In the genomic region with DNA sequence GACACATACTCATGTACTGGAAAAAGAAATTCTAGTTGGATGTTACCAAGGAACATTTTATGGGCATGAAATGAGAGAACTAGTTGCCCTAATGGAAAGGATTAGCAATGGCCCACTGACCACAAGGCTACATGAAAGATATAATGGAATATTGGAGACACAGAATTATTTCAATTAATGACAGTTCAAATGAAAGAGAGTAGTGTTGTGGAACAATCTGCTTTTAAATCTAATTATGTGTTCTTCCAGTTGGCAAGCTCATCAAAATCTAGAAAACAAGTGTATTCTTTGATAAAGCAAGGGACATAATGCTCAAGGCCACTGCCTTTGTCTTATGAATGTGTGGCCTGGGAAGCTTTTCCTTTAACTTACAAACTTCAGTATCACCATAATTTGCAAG, we compare ENCODE assay signal across 16 mouse cellular contexts.
"Had no signal": no experiment of that assay in that cellular context is flagged by ENCODE, and none has a peak within 500 bp of the region (broad histone marks: within the 10 kb centered on the region; RNA-seq: fewer than 3 reads in every experiment).

No protein-coding gene starts in this region.

- H3K9ac ChIP-seq: neural tube, embryonic 12.5 days; neural tube, embryonic 13.5 days; neural tube, embryonic 15.5 days; stomach, embryonic 15.5 days had no signal

- H3K4me3 ChIP-seq: neural tube, embryonic 12.5 days; neural tube, embryonic 13.5 days; neural tube, embryonic 15.5 days; stomach, embryonic 15.5 days had no signal

- H3K27ac ChIP-seq: neural tube, embryonic 12.5 days; neural tube, embryonic 13.5 days; neural tube, embryonic 15.5 days; stomach, embryonic 15.5 days; stomach, postnatal 0 days had no signal

- DNase-seq: right cerebral cortex, adult 18-20 months; right cerebral cortex, postnatal 14 days; right cerebral cortex, postnatal 25 days; right cerebral cortex, postnatal 4 days; spleen, adult 18-20 months; thymus, adult 18-20 months; thymus, adult 2 months; thymus, postnatal 14 days; thymus, postnatal 25 days; thymus, postnatal 36 days; thymus, postnatal 4 days had no signal

- H3K27me3 ChIP-seq: neural tube, embryonic 12.5 days; neural tube, embryonic 13.5 days; neural tube, embryonic 15.5 days; stomach, embryonic 15.5 days had no signal

- H3K4me2 ChIP-seq: neural tube, embryonic 12.5 days; neural tube, embryonic 13.5 days; neural tube, embryonic 15.5 days; stomach, embryonic 15.5 days had no signal

- H3K4me1 ChIP-seq: neural tube, embryonic 12.5 days; neural tube, embryonic 13.5 days; neural tube, embryonic 15.5 days; stomach, embryonic 15.5 days had no signal

- H3K9me3 ChIP-seq: neural tube, embryonic 12.5 days; neural tube, embryonic 13.5 days; neural tube, embryonic 15.5 days; stomach, embryonic 15.5 days had no signal

- H3K36me3 ChIP-seq: neural tube, embryonic 12.5 days; neural tube, embryonic 13.5 days; neural tube, embryonic 15.5 days; stomach, embryonic 15.5 days had no signal
